Comparison of ENCODE assay signal across 32 mouse cellular contexts in the genomic region with DNA sequence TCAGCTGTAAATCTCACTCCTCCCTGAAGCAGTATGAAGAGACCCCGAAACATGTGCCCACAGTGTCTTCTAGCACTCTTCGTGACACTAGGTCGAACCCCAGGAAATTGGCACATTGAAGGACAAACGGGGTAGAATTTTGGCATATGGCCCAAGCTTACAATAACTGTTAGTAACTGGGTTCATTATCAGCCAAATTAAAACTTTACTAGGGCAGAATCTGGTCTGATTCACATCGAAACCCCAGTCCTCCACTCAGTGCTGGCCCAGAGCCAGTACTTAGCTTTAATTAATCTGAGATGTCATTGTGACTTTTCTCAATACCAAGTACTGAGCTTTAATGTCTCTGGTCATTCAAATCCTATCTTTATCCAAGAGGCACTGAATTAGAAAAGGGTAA. TPM values are rescaled to one million over a fixed set of nuclear protein-coding genes. Genes with fewer than 3 reads are reported as not detected.
DNase-seq lines count a peak whose midpoint lies in the region; ATAC-seq and TF ChIP-seq lines count a peak whose summit lies in the region.
"Had no signal": no experiment of that assay in that cellular context is flagged by ENCODE, and none has a peak within 500 bp of the region (broad histone marks: within the 10 kb centered on the region; RNA-seq: fewer than 3 reads in every experiment).

No protein-coding gene starts in this region.

- no peak overlapping the region for H3K4me3 ChIP-seq in forebrain, embryonic 14.5 days (ENCODE audit: low read depth, low read length)
- no peak overlapping the region for H3K4me3 ChIP-seq in forebrain, embryonic 15.5 days
- no peak overlapping the region for H3K4me3 ChIP-seq in liver, adult 2 months (ENCODE audit: insufficient read depth, low read depth, low read length)
- H3K4me3 ChIP-seq in liver, embryonic 12.5 days, result no peak overlapping the region
- no peak overlapping the region for H3K4me3 ChIP-seq in midbrain, embryonic 10.5 days
- H3K4me3 ChIP-seq: embryonic facial prominence, embryonic 15.5 days; heart, embryonic 12.5 days; limb, embryonic 13.5 days; lung, embryonic 15.5 days; midbrain, embryonic 15.5 days; myocyte; neural tube, embryonic 13.5 days had no signal

- no peak overlapping the region for H3K27ac ChIP-seq in forebrain, embryonic 14.5 days (ENCODE audit: low read depth, low read length)
- H3K27ac ChIP-seq in forebrain, embryonic 15.5 days (replicated peaks), result no peak overlapping the region
- H3K27ac ChIP-seq in liver, adult 2 months (replicated peaks; ENCODE audit: insufficient read depth, low read depth, low read length), result peak overlapping the region; percentile 21
- H3K27ac ChIP-seq in liver, embryonic 12.5 days, result no peak overlapping the region
- no peak overlapping the region for H3K27ac ChIP-seq in midbrain, embryonic 10.5 days (replicated peaks)
- H3K27ac ChIP-seq: embryonic facial prominence, embryonic 15.5 days; hindbrain, postnatal 0 days; limb, embryonic 13.5 days; liver, embryonic 14.5 days; lung, embryonic 15.5 days; midbrain, embryonic 15.5 days; neural tube, embryonic 13.5 days had no signal

- ATAC-seq in forebrain, embryonic 14.5 days, result no peak
- ATAC-seq in forebrain, embryonic 15.5 days (replicated peaks), result no peak
- no peak for ATAC-seq in liver, embryonic 12.5 days
- ATAC-seq: forebrain, embryonic 16.5 days; hindbrain, postnatal 0 days; midbrain, embryonic 15.5 days had no signal

- TF ChIP-seq CTCF in liver, adult 2 months (IDR thresholded peaks at IDR 0.05; ENCODE audit: low read depth, low read length), result no peak

- no peaks in the 10 kb centered on the region for H3K27me3 ChIP-seq in forebrain, embryonic 14.5 days (replicated peaks; ENCODE audit: control insufficient read depth, insufficient read depth, low read length)
- H3K27me3 ChIP-seq in forebrain, embryonic 15.5 days, result no peaks in the 10 kb centered on the region
- H3K27me3 ChIP-seq in liver, adult 2 months (ENCODE audit: control insufficient read depth, insufficient read depth, low read length), result no peaks in the 10 kb centered on the region
- no peaks in the 10 kb centered on the region for H3K27me3 ChIP-seq in liver, embryonic 12.5 days (replicated peaks)
- H3K27me3 ChIP-seq in midbrain, embryonic 10.5 days (ENCODE audit: low read depth, poor library complexity, severe bottlenecking), result no peaks in the 10 kb centered on the region
- H3K27me3 ChIP-seq: CH12.LX; embryonic facial prominence, embryonic 15.5 days; heart, embryonic 12.5 days; limb, embryonic 13.5 days; lung, embryonic 15.5 days; midbrain, embryonic 15.5 days; neural tube, embryonic 13.5 days had no signal

- 28% methylated on average over 5 of the region's 5 CpGs for WGBS in forebrain, embryonic 14.5 days
- 31% methylated on average over 5 of the region's 5 CpGs for WGBS in forebrain, embryonic 15.5 days
- 27% methylated on average over 5 of the region's 5 CpGs for WGBS in liver, adult 2 months
- WGBS in liver, embryonic 12.5 days (ENCODE audit: insufficient replicate concordance), result 77% methylated on average over 5 of the region's 5 CpGs
- WGBS in midbrain, embryonic 10.5 days, result 89% methylated on average over 5 of the region's 5 CpGs

- peak; percentile 43 for DNase-seq in forebrain, embryonic 14.5 days (ENCODE audit: low spot score)
- peak; percentile 59 for DNase-seq in liver, adult 2 months (ENCODE audit: extremely low read depth, low read depth, low spot score)
- DNase-seq in adrenal gland, postnatal 36 days, result peak; percentile 49 to 50
- peak; percentile 32 for DNase-seq in kidney, postnatal 14 days
- DNase-seq in midbrain, embryonic 10.5 days (ENCODE audit: low spot score), result no peak
- DNase-seq: B cell, adult 2 months; cerebellum, adult 8-10 months; gastrocnemius, postnatal 14 days; heart, postnatal 14 days; lung, postnatal 4 days; retina, postnatal 1 day; right cerebral cortex, postnatal 25 days; thymus, adult 18-20 months; thymus, postnatal 4 days had no signal

- H3K9me3 ChIP-seq in forebrain, embryonic 14.5 days (replicated peaks; ENCODE audit: control insufficient read depth, low read length), result no peaks in the 10 kb centered on the region
- H3K9me3 ChIP-seq in forebrain, embryonic 15.5 days, result no peaks in the 10 kb centered on the region
- no peaks in the 10 kb centered on the region for H3K9me3 ChIP-seq in liver, embryonic 12.5 days (replicated peaks)
- no peaks in the 10 kb centered on the region for H3K9me3 ChIP-seq in midbrain, embryonic 10.5 days (replicated peaks)
- H3K9me3 ChIP-seq: embryonic facial prominence, embryonic 15.5 days; G1E; heart, embryonic 12.5 days; limb, embryonic 13.5 days; lung, embryonic 15.5 days; midbrain, embryonic 15.5 days; neural tube, embryonic 13.5 days had no signal

- H3K79me2 ChIP-seq in liver, adult 2 months (ENCODE audit: control insufficient read depth, insufficient read depth, low read length), result peaks cover 37% of the 10 kb centered on the region; the same call in 1 of the 2 replicates

- no peak overlapping the region for H3K9ac ChIP-seq in forebrain, embryonic 14.5 days (ENCODE audit: low read length)
- no peak overlapping the region for H3K9ac ChIP-seq in forebrain, embryonic 15.5 days (replicated peaks)
- peak overlapping the region; percentile 15; the same call in 1 of the 2 replicates for H3K9ac ChIP-seq in liver, adult 2 months (ENCODE audit: low read depth, low read length)
- H3K9ac ChIP-seq in liver, embryonic 12.5 days, result no peak overlapping the region
- H3K9ac ChIP-seq: embryonic facial prominence, embryonic 15.5 days; heart, embryonic 12.5 days; limb, embryonic 13.5 days; liver, embryonic 14.5 days; lung, embryonic 15.5 days; midbrain, embryonic 15.5 days; neural tube, embryonic 13.5 days had no signal

- no peak for TF ChIP-seq POLR2A in liver, adult 2 months (IDR thresholded peaks at IDR 0.05; ENCODE audit: extremely low read depth, insufficient read depth, low read length)

- no peaks in the 10 kb centered on the region for H3K4me1 ChIP-seq in forebrain, embryonic 14.5 days (ENCODE audit: control insufficient read depth, insufficient read depth, low read length)
- H3K4me1 ChIP-seq in forebrain, embryonic 15.5 days, result peaks cover 10% of the 10 kb centered on the region; the same call in 1 of the 2 replicates
- H3K4me1 ChIP-seq in liver, adult 2 months (ENCODE audit: control insufficient read depth, insufficient read depth, low read length), result peaks cover 43% of the 10 kb centered on the region
- H3K4me1 ChIP-seq in liver, embryonic 12.5 days, result no peaks in the 10 kb centered on the region
- no peaks in the 10 kb centered on the region for H3K4me1 ChIP-seq in midbrain, embryonic 10.5 days
- H3K4me1 ChIP-seq: embryonic facial prominence, embryonic 15.5 days; heart, embryonic 12.5 days; midbrain, embryonic 15.5 days; neural tube, embryonic 13.5 days had no signal

- no peaks in the 10 kb centered on the region for H3K36me3 ChIP-seq in forebrain, embryonic 14.5 days (ENCODE audit: control insufficient read depth, insufficient read depth, low read length)
- H3K36me3 ChIP-seq in forebrain, embryonic 15.5 days, result no peaks in the 10 kb centered on the region
- peaks cover 18% of the 10 kb centered on the region for H3K36me3 ChIP-seq in liver, adult 2 months (ENCODE audit: control insufficient read depth, insufficient read depth, low read length)
- no peaks in the 10 kb centered on the region for H3K36me3 ChIP-seq in liver, embryonic 12.5 days
- H3K36me3 ChIP-seq in midbrain, embryonic 10.5 days, result no peaks in the 10 kb centered on the region
- H3K36me3 ChIP-seq: embryonic facial prominence, embryonic 15.5 days; G1E; heart, embryonic 12.5 days; limb, embryonic 13.5 days; lung, embryonic 15.5 days; midbrain, embryonic 15.5 days; neural tube, embryonic 13.5 days had no signal

- H3K4me2 ChIP-seq in forebrain, embryonic 14.5 days (ENCODE audit: low read length), result no peak overlapping the region
- H3K4me2 ChIP-seq in forebrain, embryonic 15.5 days (replicated peaks), result no peak overlapping the region
- no peak overlapping the region for H3K4me2 ChIP-seq in liver, embryonic 12.5 days
- H3K4me2 ChIP-seq: embryonic facial prominence, embryonic 15.5 days; heart, embryonic 12.5 days; limb, embryonic 13.5 days; lung, embryonic 15.5 days; midbrain, embryonic 15.5 days; neural tube, embryonic 13.5 days had no signal

RNA-seq across cellular contexts. Expression of a gene that starts 46.8 kb away (rescaled TPM):
- polyA plus RNA-seq in forebrain, embryonic 14.5 days (2014; fragmentation: Nextera tagmentation; extraction: Ambion mirVana), result not detected in 2 replicates
- 0.15 TPM in 1 of 2 replicates, not detected in the other for polyA plus RNA-seq in forebrain, embryonic 15.5 days (2015; fragmentation: Nextera tagmentation; extraction: Ambion mirVana)
- 0.65 and 0.67 TPM in 2 replicates for total RNA-seq in liver, adult 2 months (2014; rRNA removed)
- polyA plus RNA-seq in liver, adult 2 months (2012; rRNA removed), result not detected in 2 replicates
- polyA plus RNA-seq in liver, embryonic 12.5 days (2016; fragmentation: Nextera tagmentation; extraction: Ambion mirVana), result 0.18 TPM in 1 of 2 replicates, not detected in the other
- 1 to 10 TPM in 1 of 2 experiments, under 1 TPM in 1; 0.53 to 1.3 TPM for total RNA-seq in adrenal gland, postnatal 36 days (2021)
- polyA plus RNA-seq in midbrain, embryonic 10.5 days (2016; fragmentation: Nextera tagmentation; extraction: Ambion mirVana), result not detected in 2 replicates
- total RNA-seq: heart, postnatal 14 days; hindbrain, postnatal 0 days; layer of hippocampus, adult 8-10 months; left cerebral cortex, adult 18-20 months; left cerebral cortex, postnatal 25 days; megakaryocyte-erythroid progenitor cell, adult 5-6 weeks had no signal
- polyA plus RNA-seq: forebrain, embryonic 16.5 days; G1E; hindbrain, postnatal 0 days; limb, embryonic 13.5 days; midbrain, embryonic 15.5 days had no signal
